Mouse (Mus musculus): Measurements from ENCODE around the gene Gm47985. TPM values are rescaled to one million over a fixed set of nuclear protein-coding genes. Genes with fewer than 3 reads are reported as not detected.

Gene Gm47985
- polyA plus RNA-seq, 1 experiment from 2014 or later: not detected

DNA sequence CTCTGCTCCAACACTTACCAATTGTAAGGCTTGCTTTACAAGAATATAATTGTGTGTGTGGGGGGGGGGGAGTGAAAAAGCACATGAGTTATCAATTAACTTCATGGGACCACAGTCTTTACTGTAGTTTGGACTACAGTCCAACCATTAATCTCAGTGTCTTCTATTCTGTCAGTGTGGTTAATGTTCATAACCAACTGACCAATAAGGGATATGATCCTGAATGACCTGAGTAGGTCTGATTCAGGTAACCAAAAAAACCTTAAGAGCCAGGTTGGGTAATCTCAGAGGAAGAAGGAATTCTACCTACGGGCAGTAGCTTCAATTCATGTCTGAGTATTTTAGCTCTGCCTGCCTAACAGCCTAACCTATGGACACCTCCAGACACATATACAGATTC lies 42.2 kb downstream of the Gm47985 start:
- no peak for ATAC-seq (ENCODE audit: low read depth)
- Histone ChIP-seq H3K36me3 (ENCODE audit: control insufficient read depth, insufficient read depth, low read length) (no peaks in the 10 kb centered on the region), H3K4me2 (ENCODE audit: low read depth, low read length) (no peak overlapping the region), H3K4me1 (ENCODE audit: control insufficient read depth, insufficient read depth, low read length) (no peaks in the 10 kb centered on the region), H3K27me3 (ENCODE audit: control insufficient read depth, insufficient read depth, low read length) (no peaks in the 10 kb centered on the region), H3K4me3 (ENCODE audit: low read depth, low read length) (no peak overlapping the region), H3K9ac (replicated peaks; ENCODE audit: low read depth, low read length) (no peak overlapping the region), H3K9me3 (ENCODE audit: control insufficient read depth, low read length) (no peaks in the 10 kb centered on the region), H3K27ac (ENCODE audit: low read depth, low read length) (no peak overlapping the region)
- 87% methylated on average over 1 of the region's 1 CpGs for WGBS

DNA sequence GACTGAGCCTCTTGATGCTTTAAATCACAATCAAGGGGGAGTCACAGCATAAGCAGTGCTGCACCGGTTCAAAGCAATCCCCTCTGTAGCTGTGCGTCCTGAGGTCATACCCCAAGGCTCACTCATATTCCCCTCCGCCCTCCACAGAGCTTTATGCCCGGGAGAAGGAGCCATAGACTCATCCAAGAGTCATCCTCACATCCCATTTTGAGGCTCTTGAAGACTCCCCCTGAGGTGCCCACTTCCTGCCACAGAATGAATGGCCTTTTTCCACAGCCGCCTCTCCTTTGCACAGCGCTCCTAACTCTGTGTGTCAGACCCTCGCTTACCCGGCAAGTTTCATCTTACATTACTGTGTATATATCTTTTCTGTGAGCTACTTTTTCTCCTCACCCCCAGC lies 45.2 kb downstream of the Gm47985 start:
- H3K9ac ChIP-seq (replicated peaks; ENCODE audit: low read depth, low read length): no peak overlapping the region
- no peak overlapping the region for H3K4me2 ChIP-seq (ENCODE audit: low read depth, low read length)
- no peaks in the 10 kb centered on the region for H3K36me3 ChIP-seq (ENCODE audit: control insufficient read depth, insufficient read depth, low read length)
- no peak overlapping the region for H3K27ac ChIP-seq (ENCODE audit: low read depth, low read length)
- no peak for ATAC-seq (ENCODE audit: low read depth)
- H3K9me3 ChIP-seq (ENCODE audit: control insufficient read depth, low read length): no peaks in the 10 kb centered on the region
- WGBS: 81% methylated on average over 8 of the region's 8 CpGs
- no peaks in the 10 kb centered on the region for H3K4me1 ChIP-seq (ENCODE audit: control insufficient read depth, insufficient read depth, low read length)
- H3K4me3 ChIP-seq (ENCODE audit: low read depth, low read length): no peak overlapping the region
- no peaks in the 10 kb centered on the region for H3K27me3 ChIP-seq (ENCODE audit: control insufficient read depth, insufficient read depth, low read length)

DNA sequence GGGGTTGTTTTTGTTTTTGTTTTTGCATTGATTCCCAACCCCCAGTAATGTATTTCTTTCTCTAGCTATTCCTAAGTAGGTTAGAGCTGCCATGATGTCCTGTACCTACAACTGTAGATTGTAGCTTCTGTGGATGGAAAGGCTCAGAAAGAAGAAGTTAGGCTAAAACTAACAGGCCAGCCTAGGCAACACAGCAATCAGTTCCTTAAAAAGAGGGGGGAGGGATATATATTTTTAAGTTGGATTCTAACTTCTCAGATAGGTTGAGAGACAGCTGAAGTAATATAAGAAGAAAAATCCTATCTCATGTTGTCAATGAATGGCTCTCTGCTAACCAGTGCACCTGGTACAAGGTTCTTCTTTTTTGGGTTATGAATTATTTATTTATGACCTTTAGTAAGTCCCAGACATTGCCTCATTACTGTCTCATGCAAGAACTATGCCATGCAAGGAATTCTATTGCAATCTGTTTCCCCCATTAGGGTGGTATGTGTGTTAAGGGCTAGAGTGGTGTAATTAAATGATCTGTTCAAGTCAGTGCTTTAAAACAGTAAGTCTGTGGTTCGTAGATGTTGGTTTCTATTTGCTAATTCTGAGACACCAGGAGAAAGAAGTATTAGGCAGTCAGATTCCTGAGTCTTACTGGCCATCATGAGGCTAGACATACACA lies 46.1 kb downstream of the Gm47985 start:
- no peak overlapping the region for H3K9ac ChIP-seq (replicated peaks; ENCODE audit: low read depth, low read length)
- WGBS: 83% methylated on average over 1 of the region's 1 CpGs
- H3K9me3 ChIP-seq (ENCODE audit: control insufficient read depth, low read length): no peaks in the 10 kb centered on the region
- H3K27ac ChIP-seq (ENCODE audit: low read depth, low read length): no peak overlapping the region
- no peaks in the 10 kb centered on the region for H3K27me3 ChIP-seq (ENCODE audit: control insufficient read depth, insufficient read depth, low read length)
- no peaks in the 10 kb centered on the region for H3K36me3 ChIP-seq (ENCODE audit: control insufficient read depth, insufficient read depth, low read length)
- H3K4me2 ChIP-seq (ENCODE audit: low read depth, low read length): no peak overlapping the region
- no peaks in the 10 kb centered on the region for H3K4me1 ChIP-seq (ENCODE audit: control insufficient read depth, insufficient read depth, low read length)
- no peak for ATAC-seq (ENCODE audit: low read depth)
- H3K4me3 ChIP-seq (ENCODE audit: low read depth, low read length): no peak overlapping the region

DNA sequence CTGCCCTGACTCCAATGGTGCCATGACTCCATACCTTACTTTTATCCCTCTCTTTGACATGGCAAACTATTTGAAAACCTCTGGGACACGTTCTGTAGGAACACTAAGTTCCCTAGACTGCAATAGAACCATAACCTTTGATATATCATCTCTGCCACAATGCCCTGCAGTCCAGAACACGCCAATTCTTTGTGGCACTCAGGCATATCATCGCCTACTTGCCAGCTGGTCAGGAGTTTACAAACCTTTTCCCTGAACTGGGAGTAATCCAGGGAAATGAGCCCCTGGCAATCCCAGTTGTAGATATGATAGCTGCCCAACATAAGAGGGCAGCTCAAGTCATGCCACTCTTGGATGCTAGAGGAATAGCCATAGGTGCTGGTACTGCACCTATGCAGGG lies 50.0 kb downstream of the Gm47985 start:
- H3K4me2 ChIP-seq (ENCODE audit: low read depth, low read length): no peak overlapping the region
- no peak overlapping the region for H3K4me3 ChIP-seq (ENCODE audit: low read depth, low read length)
- H3K36me3 ChIP-seq (ENCODE audit: control insufficient read depth, insufficient read depth, low read length): no peaks in the 10 kb centered on the region
- H3K4me1 ChIP-seq (ENCODE audit: control insufficient read depth, insufficient read depth, low read length): no peaks in the 10 kb centered on the region
- no peak overlapping the region for H3K27ac ChIP-seq (ENCODE audit: low read depth, low read length)
- 88% methylated on average over 3 of the region's 3 CpGs for WGBS
- no peak overlapping the region for H3K9ac ChIP-seq (replicated peaks; ENCODE audit: low read depth, low read length)
- no peak for ATAC-seq (ENCODE audit: low read depth)
- H3K9me3 ChIP-seq (ENCODE audit: control insufficient read depth, low read length): no peaks in the 10 kb centered on the region
- no peaks in the 10 kb centered on the region for H3K27me3 ChIP-seq (ENCODE audit: control insufficient read depth, insufficient read depth, low read length)

DNA sequence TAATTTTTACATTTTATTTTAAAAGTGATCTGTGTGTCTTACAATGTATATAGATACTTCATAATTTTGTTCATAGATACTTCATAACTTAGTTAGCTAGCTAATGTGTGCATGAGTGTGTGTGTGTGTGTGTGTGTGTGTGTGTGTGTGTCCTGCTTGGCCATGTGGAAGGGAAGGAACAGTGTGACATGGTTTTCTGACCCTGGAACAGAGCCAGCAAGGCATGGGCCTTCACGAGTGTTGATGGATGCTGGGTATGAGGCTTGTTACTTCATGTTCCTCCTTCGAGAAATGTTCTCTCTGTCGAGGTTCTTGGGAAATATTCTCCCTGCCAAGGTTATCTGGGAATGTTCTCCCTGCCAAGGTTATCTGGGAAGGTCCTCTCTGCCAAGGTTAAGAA lies 51.4 kb downstream of the Gm47985 start:
- Histone ChIP-seq H3K4me3 (ENCODE audit: low read depth, low read length) (no peak overlapping the region), H3K9me3 (ENCODE audit: control insufficient read depth, low read length) (no peaks in the 10 kb centered on the region), H3K9ac (replicated peaks; ENCODE audit: low read depth, low read length) (no peak overlapping the region), H3K4me1 (ENCODE audit: control insufficient read depth, insufficient read depth, low read length) (no peaks in the 10 kb centered on the region), H3K27ac (ENCODE audit: low read depth, low read length) (no peak overlapping the region), H3K27me3 (ENCODE audit: control insufficient read depth, insufficient read depth, low read length) (no peaks in the 10 kb centered on the region), H3K36me3 (ENCODE audit: control insufficient read depth, insufficient read depth, low read length) (no peaks in the 10 kb centered on the region), H3K4me2 (ENCODE audit: low read depth, low read length) (no peak overlapping the region)
- WGBS: 87% methylated on average over 3 of the region's 3 CpGs
- ATAC-seq (ENCODE audit: low read depth): no peak

Other genes starting within 250 kb of the Gm47985 start
- 1.6 and 3.4 TPM in 2 replicates for gene Hmcn1, start 189.1 kb upstream of the Gm47985 start, polyA plus RNA-seq (2014; fragmentation: Nextera tagmentation; extraction: Ambion mirVana)
- gene Gm8947, start 9.8 kb downstream of the Gm47985 start, polyA plus RNA-seq (2014; fragmentation: Nextera tagmentation; extraction: Ambion mirVana): not detected in 2 replicates
- not detected in 2 replicates for gene Gm47995, start 15.9 kb downstream of the Gm47985 start, polyA plus RNA-seq (2014; fragmentation: Nextera tagmentation; extraction: Ambion mirVana)
- not detected in 2 replicates for gene 3110040M04Rik, start 21.6 kb downstream of the Gm47985 start, polyA plus RNA-seq (2014; fragmentation: Nextera tagmentation; extraction: Ambion mirVana)
- gene Gm47996, start 27.6 kb downstream of the Gm47985 start, polyA plus RNA-seq (2014; fragmentation: Nextera tagmentation; extraction: Ambion mirVana): not detected in 2 replicates
- gene Ivns1abp, start 161.9 kb downstream of the Gm47985 start, polyA plus RNA-seq (2014; fragmentation: Nextera tagmentation; extraction: Ambion mirVana): 220 and 279 TPM in 2 replicates
- 15.2 and 19.9 TPM in 2 replicates for gene Swt1, start 245.9 kb downstream of the Gm47985 start, polyA plus RNA-seq (2014; fragmentation: Nextera tagmentation; extraction: Ambion mirVana)
- 42.3 and 48.9 TPM in 2 replicates for gene Trmt1l, start 246.0 kb downstream of the Gm47985 start, polyA plus RNA-seq (2014; fragmentation: Nextera tagmentation; extraction: Ambion mirVana)